Mouse (Mus musculus): ENCODE results near the gene Lrrc46.

The Lrrc46 gene

GRCm38 (mm10) chr11:97017696-97018582 is 23.3 kb downstream of the Lrrc46 start:
- DNase-seq (ENCODE audit: inconsistent age in 2 of 2, low spot score in 1 of 2), result no peak

- no peak for DNase-seq (ENCODE audit: inconsistent age in 2 of 2, low spot score in 1 of 2)
These were observed 28.0 kb downstream of the Lrrc46 start, which contains the start of gene Sp6 for GRCm38 (mm10) chr11:97013121-97013670. Sp6 (plus strand) TSS chr11:97013394.

- DNase-seq (ENCODE audit: inconsistent age in 2 of 2, low spot score in 1 of 2), result no peak
These were observed 31.9 kb downstream of the Lrrc46 start for GRCm38 (mm10) chr11:97009198-97009790.

GRCm38 (mm10) chr11:97007093-97007794 is 34.0 kb downstream of the Lrrc46 start:
- DNase-seq (ENCODE audit: inconsistent age in 2 of 2, low spot score in 1 of 2), result peak in 1 of 2 experiments; percentile 52

- no peak for DNase-seq (ENCODE audit: inconsistent age in 2 of 2, low spot score in 1 of 2)
These were observed 38.0 kb downstream of the Lrrc46 start for GRCm38 (mm10) chr11:97003170-97003569.

- DNase-seq (ENCODE audit: inconsistent age in 2 of 2, low spot score in 1 of 2), result peak; percentile 45 to 56
These were observed 43.7 kb downstream of the Lrrc46 start for GRCm38 (mm10) chr11:96997380-96997956.

GRCm38 (mm10) chr11:96996773-96997379 is 44.3 kb downstream of the Lrrc46 start:
- DNase-seq (ENCODE audit: inconsistent age in 2 of 2, low spot score in 1 of 2), result no peak

GRCm38 (mm10) chr11:96995836-96996772 is 45.1 kb downstream of the Lrrc46 start:
- DNase-seq (ENCODE audit: inconsistent age in 2 of 2, low spot score in 1 of 2), result no peak

- DNase-seq (ENCODE audit: inconsistent age in 2 of 2, low spot score in 1 of 2), result no peak
These were observed 46.2 kb downstream of the Lrrc46 start for GRCm38 (mm10) chr11:96995031-96995430.

GRCm38 (mm10) chr11:96992722-96993311 is 48.4 kb downstream of the Lrrc46 start:
- peak in 1 of 2 experiments; percentile 55 for DNase-seq (ENCODE audit: inconsistent age in 2 of 2, low spot score in 1 of 2)

GRCm38 (mm10) chr11:96991501-96991900 is 49.7 kb downstream of the Lrrc46 start:
- no peak for DNase-seq (ENCODE audit: inconsistent age in 2 of 2, low spot score in 1 of 2)

GRCm38 (mm10) chr11:96987873-96988655 is 53.1 kb downstream of the Lrrc46 start:
- DNase-seq (ENCODE audit: inconsistent age in 2 of 2, low spot score in 1 of 2), result no peak

- DNase-seq (ENCODE audit: inconsistent age in 2 of 2, low spot score in 1 of 2), result no peak
These were observed 54.7 kb downstream of the Lrrc46 start for GRCm38 (mm10) chr11:96986463-96986862.

GRCm38 (mm10) chr11:96984903-96985302 is 56.3 kb downstream of the Lrrc46 start:
- DNase-seq (ENCODE audit: inconsistent age in 2 of 2, low spot score in 1 of 2), result no peak
